Mouse (Mus musculus): ENCODE measurements around the gene Ngly1. TPM values are rescaled to one million over a fixed set of nuclear protein-coding genes. Genes with fewer than 3 reads are reported as not detected.
A peak's percentile ranks its signal among the peaks of the same experiment; 100 is the strongest.

Ngly1 gene
- polyA plus RNA-seq, 1 experiment from 2014 or later = 38.7 TPM

GRCm38 (mm10) chr14:16250099-16250498 lies 1.0 kb downstream of the Ngly1 start:
- peak overlapping the region; percentile 72 for H3K4me2 ChIP-seq (replicated peaks; ENCODE audit: low read depth, low read length)
- 76% methylated on average over 3 of the region's 3 CpGs for WGBS
- no peak overlapping the region for H3K27ac ChIP-seq (ENCODE audit: low read length)
- no peaks in the 10 kb centered on the region for H3K27me3 ChIP-seq (ENCODE audit: insufficient read depth, low read length)
- H3K4me1 ChIP-seq (ENCODE audit: insufficient read depth, low read length) = peaks cover 9% of the 10 kb centered on the region
- H3K36me3 ChIP-seq (ENCODE audit: insufficient read depth, low read length) = peaks cover 4% of the 10 kb centered on the region
- no peaks in the 10 kb centered on the region for H3K9me3 ChIP-seq (ENCODE audit: low read length)
- H3K9ac ChIP-seq (replicated peaks; ENCODE audit: low read length) = peak overlapping the region; percentile 93
- peak overlapping the region; percentile 66 for H3K4me3 ChIP-seq (ENCODE audit: low read length)
- ATAC-seq (ENCODE audit: low FRiP score, low TSS enrichment) = no peak

GRCm38 (mm10) chr14:16255745-16256144 lies 6.7 kb downstream of the Ngly1 start:
- peaks cover 11% of the 10 kb centered on the region for H3K36me3 ChIP-seq (ENCODE audit: insufficient read depth, low read length)
- 91% methylated on average over 3 of the region's 3 CpGs for WGBS

GRCm38 (mm10) chr14:16256209-16256608 lies 7.1 kb downstream of the Ngly1 start:
- Histone ChIP-seq H3K27ac (ENCODE audit: low read length) (no peak overlapping the region), H3K36me3 (ENCODE audit: insufficient read depth, low read length) (peaks cover 11% of the 10 kb centered on the region), H3K4me3 (ENCODE audit: low read length) (no peak overlapping the region), H3K4me2 (replicated peaks; ENCODE audit: low read depth, low read length) (no peak overlapping the region), H3K4me1 (ENCODE audit: insufficient read depth, low read length) (no peaks in the 10 kb centered on the region), H3K9me3 (ENCODE audit: low read length) (no peaks in the 10 kb centered on the region), H3K9ac (replicated peaks; ENCODE audit: low read length) (no peak overlapping the region), H3K27me3 (ENCODE audit: insufficient read depth, low read length) (no peaks in the 10 kb centered on the region)
- no peak for ATAC-seq (ENCODE audit: low FRiP score, low TSS enrichment)
- WGBS = 54% methylated on average over 2 of the region's 2 CpGs

More at GRCm38 (mm10) chr14:16255745-16256144, 6.7 kb downstream of the Ngly1 start:
- ATAC-seq (ENCODE audit: low FRiP score, low TSS enrichment) = no peak
- Histone ChIP-seq H3K4me2 (replicated peaks; ENCODE audit: low read depth, low read length) (no peak overlapping the region), H3K4me1 (ENCODE audit: insufficient read depth, low read length) (no peaks in the 10 kb centered on the region), H3K9ac (replicated peaks; ENCODE audit: low read length) (no peak overlapping the region), H3K4me3 (ENCODE audit: low read length) (no peak overlapping the region), H3K9me3 (ENCODE audit: low read length) (no peaks in the 10 kb centered on the region), H3K27me3 (ENCODE audit: insufficient read depth, low read length) (no peaks in the 10 kb centered on the region), H3K27ac (ENCODE audit: low read length) (no peak overlapping the region)

GRCm38 (mm10) chr14:16260541-16260940 lies 11.5 kb downstream of the Ngly1 start:
- Histone ChIP-seq H3K4me2 (replicated peaks; ENCODE audit: low read depth, low read length) (no peak overlapping the region), H3K36me3 (ENCODE audit: insufficient read depth, low read length) (peaks cover 10% of the 10 kb centered on the region), H3K4me3 (ENCODE audit: low read length) (no peak overlapping the region), H3K9ac (replicated peaks; ENCODE audit: low read length) (no peak overlapping the region), H3K9me3 (ENCODE audit: low read length) (no peaks in the 10 kb centered on the region), H3K4me1 (ENCODE audit: insufficient read depth, low read length) (no peaks in the 10 kb centered on the region), H3K27ac (ENCODE audit: low read length) (no peak overlapping the region), H3K27me3 (ENCODE audit: insufficient read depth, low read length) (no peaks in the 10 kb centered on the region)
- ATAC-seq (ENCODE audit: low FRiP score, low TSS enrichment) = no peak
- WGBS = 87% methylated on average over 6 of the region's 6 CpGs

GRCm38 (mm10) chr14:16261869-16262268 lies 12.8 kb downstream of the Ngly1 start:
- no peaks in the 10 kb centered on the region for H3K4me1 ChIP-seq (ENCODE audit: insufficient read depth, low read length)
- H3K27ac ChIP-seq (ENCODE audit: low read length) = no peak overlapping the region
- WGBS = 81% methylated on average over 3 of the region's 3 CpGs
- no peaks in the 10 kb centered on the region for H3K9me3 ChIP-seq (ENCODE audit: low read length)
- no peak overlapping the region for H3K4me2 ChIP-seq (replicated peaks; ENCODE audit: low read depth, low read length)
- no peak overlapping the region for H3K9ac ChIP-seq (replicated peaks; ENCODE audit: low read length)
- no peak overlapping the region for H3K4me3 ChIP-seq (ENCODE audit: low read length)
- no peak for ATAC-seq (ENCODE audit: low FRiP score, low TSS enrichment)
- H3K36me3 ChIP-seq (ENCODE audit: insufficient read depth, low read length) = peaks cover 10% of the 10 kb centered on the region
- H3K27me3 ChIP-seq (ENCODE audit: insufficient read depth, low read length) = no peaks in the 10 kb centered on the region

GRCm38 (mm10) chr14:16267028-16267427 lies 17.9 kb downstream of the Ngly1 start:
- no peak overlapping the region for H3K27ac ChIP-seq (ENCODE audit: low read length)
- no peaks in the 10 kb centered on the region for H3K4me1 ChIP-seq (ENCODE audit: insufficient read depth, low read length)
- 71% methylated on average over 5 of the region's 5 CpGs for whole genome bisulfite sequencing
- H3K36me3 ChIP-seq (ENCODE audit: insufficient read depth, low read length) = 0 out of 2 replicates have a peak, but pooled peaks cover 1% of the 10 kb centered on the region
- H3K9ac ChIP-seq (replicated peaks; ENCODE audit: low read length) = no peak overlapping the region
- no peak overlapping the region for H3K4me2 ChIP-seq (replicated peaks; ENCODE audit: low read depth, low read length)
- no peaks in the 10 kb centered on the region for H3K27me3 ChIP-seq (ENCODE audit: insufficient read depth, low read length)
- ATAC-seq (ENCODE audit: low FRiP score, low TSS enrichment) = no peak
- H3K9me3 ChIP-seq (ENCODE audit: low read length) = no peaks in the 10 kb centered on the region
- no peak overlapping the region for H3K4me3 ChIP-seq (ENCODE audit: low read length)

GRCm38 (mm10) chr14:16269776-16270175 lies 20.7 kb downstream of the Ngly1 start:
- no peak overlapping the region for H3K27ac ChIP-seq (ENCODE audit: low read length)

GRCm38 (mm10) chr14:16273677-16274076 lies 24.6 kb downstream of the Ngly1 start:
- Histone ChIP-seq H3K4me1 (ENCODE audit: insufficient read depth, low read length) (peaks cover 3% of the 10 kb centered on the region; the same call in 1 of the 2 replicates), H3K4me3 (ENCODE audit: low read length) (no peak overlapping the region), H3K4me2 (replicated peaks; ENCODE audit: low read depth, low read length) (no peak overlapping the region), H3K36me3 (ENCODE audit: insufficient read depth, low read length) (no peaks in the 10 kb centered on the region), H3K9ac (replicated peaks; ENCODE audit: low read length) (no peak overlapping the region), H3K27ac (ENCODE audit: low read length) (no peak overlapping the region), H3K9me3 (ENCODE audit: low read length) (no peaks in the 10 kb centered on the region), H3K27me3 (ENCODE audit: insufficient read depth, low read length) (no peaks in the 10 kb centered on the region)
- 0 out of 2 replicates have a peak, but pooled peaks have one; percentile 51 for ATAC-seq (ENCODE audit: low FRiP score, low TSS enrichment)
- 47% methylated on average over 3 of the region's 3 CpGs for WGBS

More at GRCm38 (mm10) chr14:16269776-16270175, 20.7 kb downstream of the Ngly1 start:
- H3K36me3 ChIP-seq (ENCODE audit: insufficient read depth, low read length) = no peaks in the 10 kb centered on the region
- ATAC-seq (ENCODE audit: low FRiP score, low TSS enrichment) = no peak
- 94% methylated on average over 2 of the region's 2 CpGs for WGBS
- no peak overlapping the region for H3K4me3 ChIP-seq (ENCODE audit: low read length)
- no peaks in the 10 kb centered on the region for H3K9me3 ChIP-seq (ENCODE audit: low read length)
- H3K4me1 ChIP-seq (ENCODE audit: insufficient read depth, low read length) = peaks cover 3% of the 10 kb centered on the region; the same call in 1 of the 2 replicates
- H3K4me2 ChIP-seq (replicated peaks; ENCODE audit: low read depth, low read length) = no peak overlapping the region
- H3K27me3 ChIP-seq (ENCODE audit: insufficient read depth, low read length) = no peaks in the 10 kb centered on the region
- H3K9ac ChIP-seq (replicated peaks; ENCODE audit: low read length) = no peak overlapping the region

GRCm38 (mm10) chr14:16279196-16279595 lies 30.1 kb downstream of the Ngly1 start:
- no peaks in the 10 kb centered on the region for H3K4me1 ChIP-seq (ENCODE audit: insufficient read depth, low read length)
- 68% methylated on average over 4 of the region's 4 CpGs for WGBS
- H3K27ac ChIP-seq (ENCODE audit: low read length) = no peak overlapping the region
- H3K9me3 ChIP-seq (ENCODE audit: low read length) = no peaks in the 10 kb centered on the region
- H3K4me2 ChIP-seq (replicated peaks; ENCODE audit: low read depth, low read length) = no peak overlapping the region
- no peaks in the 10 kb centered on the region for H3K27me3 ChIP-seq (ENCODE audit: insufficient read depth, low read length)
- H3K36me3 ChIP-seq (ENCODE audit: insufficient read depth, low read length) = peaks cover 4% of the 10 kb centered on the region; the same call in 1 of the 2 replicates
- no peak overlapping the region for H3K4me3 ChIP-seq (ENCODE audit: low read length)
- no peak overlapping the region for H3K9ac ChIP-seq (replicated peaks; ENCODE audit: low read length)
- ATAC-seq (ENCODE audit: low FRiP score, low TSS enrichment) = no peak

- Histone ChIP-seq H3K4me2 (replicated peaks; ENCODE audit: low read depth, low read length) (no peak overlapping the region), H3K27ac (ENCODE audit: low read length) (no peak overlapping the region), H3K9ac (replicated peaks; ENCODE audit: low read length) (no peak overlapping the region), H3K9me3 (ENCODE audit: low read length) (no peaks in the 10 kb centered on the region), H3K4me1 (ENCODE audit: insufficient read depth, low read length) (no peaks in the 10 kb centered on the region), H3K36me3 (ENCODE audit: insufficient read depth, low read length) (peaks cover 4% of the 10 kb centered on the region; the same call in 1 of the 2 replicates), H3K27me3 (ENCODE audit: insufficient read depth, low read length) (no peaks in the 10 kb centered on the region), H3K4me3 (ENCODE audit: low read length) (no peak overlapping the region)
- 88% methylated on average over 4 of the region's 4 CpGs for WGBS
- no peak for ATAC-seq (ENCODE audit: low FRiP score, low TSS enrichment)
These were observed 34.9 kb downstream of the Ngly1 start for GRCm38 (mm10) chr14:16283966-16284365.
